Mouse (Mus musculus): ENCODE measurements at regions not wholly inside any gene's neighbourhood (a gene's known extent, or its start where the extent isn't known, plus 50 kb on each side); places are given as distances from the start of the nearest gene placed in this dataset.

GRCm38 (mm10) chr9:101555011-101555673 lies 303.5 kb upstream of the Ppp2r3a start:
- no peak for DNase-seq (ENCODE audit: low spot score in 2 of 2)

GRCm38 (mm10) chr9:101552789-101553188 lies 301.2 kb upstream of the Ppp2r3a start:
- no peak for DNase-seq (ENCODE audit: low spot score in 2 of 2)

DNA sequence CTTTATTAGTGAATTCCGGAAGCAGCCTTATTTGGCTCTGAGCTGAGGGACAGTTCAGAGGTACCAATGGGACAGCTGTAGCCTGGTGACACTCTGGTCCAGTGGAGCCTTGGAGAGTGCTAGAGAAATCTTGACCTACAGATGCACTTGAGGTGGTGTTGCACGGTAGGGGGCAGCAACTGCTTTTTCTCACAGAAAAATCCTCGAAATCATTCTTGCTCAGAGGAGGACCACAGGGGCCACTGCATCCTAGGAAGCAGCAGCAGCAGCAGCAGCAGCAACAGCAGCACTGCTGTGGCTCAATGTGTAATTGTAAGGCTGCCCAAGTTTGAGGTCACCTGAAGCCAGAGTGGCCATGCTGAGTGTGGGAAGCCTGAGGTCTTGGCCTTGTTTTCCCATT lies 299.7 kb upstream of the Ppp2r3a start:
- no peak for DNase-seq (ENCODE audit: low spot score in 2 of 2)

GRCm38 (mm10) chr9:101546213-101546832 lies 294.7 kb upstream of the Ppp2r3a start:
- DNase-seq (ENCODE audit: low spot score in 2 of 2), result no peak

GRCm38 (mm10) chr9:101518137-101518536 lies 266.5 kb upstream of the Ppp2r3a start:
- no peak for DNase-seq (ENCODE audit: low spot score in 2 of 2)

GRCm38 (mm10) chr9:101510807-101511206 lies 259.2 kb upstream of the Ppp2r3a start:
- DNase-seq (ENCODE audit: low spot score in 2 of 2), result no peak

DNA sequence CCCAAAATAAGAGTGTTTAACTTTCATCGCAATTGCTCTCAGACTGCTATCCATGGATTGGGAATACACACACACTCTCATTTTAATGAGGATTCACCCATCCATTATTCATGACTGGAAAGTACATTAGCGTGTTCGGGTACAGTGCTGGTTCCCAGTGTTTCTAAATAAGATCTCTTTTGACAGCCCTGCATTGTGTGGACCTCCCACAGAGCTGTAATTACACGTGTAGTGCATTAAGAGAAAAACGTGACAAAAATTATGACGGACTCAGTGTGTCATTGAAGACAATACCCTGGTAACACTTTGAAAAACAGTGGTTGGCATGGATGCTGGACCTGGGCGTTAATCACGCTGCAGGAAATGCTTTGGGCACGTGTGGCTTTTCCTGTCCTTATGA lies 257.6 kb upstream of the Ppp2r3a start:
- no peak for DNase-seq (ENCODE audit: low spot score in 2 of 2)

DNA sequence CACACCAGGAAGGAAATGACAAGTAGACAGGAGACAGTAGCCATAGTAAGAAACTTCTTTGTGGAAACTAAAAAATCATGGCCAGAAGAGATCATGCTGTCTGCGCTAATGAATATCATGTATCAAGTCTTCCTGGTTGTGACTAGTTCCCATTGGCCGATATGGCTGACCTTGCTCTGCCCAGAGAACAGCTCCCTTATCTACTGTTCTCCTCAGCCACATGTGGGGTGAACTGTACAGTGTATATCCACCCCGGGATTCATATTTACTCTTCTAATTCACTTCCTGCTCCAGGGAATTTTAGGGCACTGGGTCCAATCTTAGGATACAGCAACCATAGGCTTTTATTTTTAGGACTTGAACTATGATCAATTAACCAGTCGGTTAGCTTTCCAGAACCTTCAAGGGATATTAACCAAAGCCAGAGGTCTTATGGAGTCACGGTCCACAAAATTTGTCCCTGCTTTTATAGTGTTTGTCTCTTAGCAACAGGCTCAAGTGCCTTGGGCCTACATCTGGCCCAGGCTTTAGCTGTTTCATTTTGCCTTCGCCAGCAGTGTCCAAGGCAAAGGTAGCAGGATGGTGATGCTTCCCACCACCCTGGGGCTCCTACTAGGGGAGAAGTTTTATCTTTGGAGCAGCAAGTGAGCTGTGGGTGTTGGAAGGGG lies 255.6 kb upstream of the Ppp2r3a start:
- no peak for DNase-seq (ENCODE audit: low spot score in 2 of 2)

DNA sequence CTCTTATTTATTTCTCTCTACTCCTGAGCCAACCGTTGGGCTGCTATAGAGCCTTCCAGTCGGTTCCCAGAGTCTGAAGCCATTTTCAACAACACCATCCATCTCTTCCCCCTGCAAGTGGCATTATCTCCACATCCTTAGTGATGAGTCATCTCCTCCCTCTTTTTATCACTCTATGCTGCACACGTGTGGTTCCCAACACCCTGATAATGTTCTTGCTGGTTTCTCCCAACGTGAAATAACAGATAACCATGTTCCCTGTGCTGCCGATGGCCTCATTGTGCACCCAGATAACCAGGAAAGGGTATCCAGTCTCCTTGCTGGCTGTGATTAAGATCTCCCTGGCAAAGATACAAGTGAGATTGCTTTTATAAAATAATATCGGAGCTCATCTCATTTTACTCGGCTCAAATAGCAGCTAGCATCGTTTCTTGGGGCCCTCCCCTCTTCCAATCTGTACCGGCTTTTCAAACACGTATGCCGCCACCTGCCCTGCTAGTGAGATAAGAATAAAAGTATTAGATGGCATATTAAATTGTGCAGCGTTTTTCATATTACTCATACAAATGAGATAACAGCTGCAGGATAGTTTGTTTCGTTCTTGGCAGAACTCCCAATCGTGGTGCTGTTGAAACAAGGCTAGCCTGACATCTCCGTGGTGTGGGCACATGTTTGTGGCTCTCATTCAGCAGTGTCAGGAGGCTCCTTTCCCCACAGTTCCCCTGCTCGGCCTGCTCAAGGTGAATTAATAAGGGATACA lies 250.3 kb upstream of the Ppp2r3a start:
- DNase-seq (ENCODE audit: low spot score in 2 of 2), result peak in 1 of 2 experiments; percentile 11

GRCm38 (mm10) chr9:101501036-101501435 lies 249.4 kb upstream of the Ppp2r3a start:
- no peak for DNase-seq (ENCODE audit: low spot score in 2 of 2)

GRCm38 (mm10) chr9:101498721-101499120 lies 247.1 kb upstream of the Ppp2r3a start:
- DNase-seq (ENCODE audit: low spot score in 2 of 2), result no peak

DNA sequence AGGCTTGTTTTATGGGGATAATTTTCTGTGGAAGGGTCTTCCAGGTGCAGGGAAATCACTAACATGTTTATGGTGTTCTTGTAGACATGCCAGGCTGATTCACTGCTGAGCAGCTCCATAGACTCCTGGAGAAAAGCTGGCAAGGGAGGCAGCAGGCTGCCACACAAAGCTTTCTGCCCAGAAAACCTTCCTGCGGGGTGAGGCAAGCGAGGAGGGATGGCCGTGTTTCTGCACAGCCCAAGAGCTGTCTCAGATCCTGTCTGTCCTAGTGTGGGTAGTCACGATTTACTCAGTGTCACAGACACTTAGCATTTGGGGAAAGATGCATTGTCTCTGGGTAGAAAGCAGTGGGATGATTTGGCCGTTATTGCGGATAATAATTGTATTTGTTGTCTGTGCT lies 244.2 kb upstream of the Ppp2r3a start:
- no peak for DNase-seq (ENCODE audit: low spot score in 2 of 2)

GRCm38 (mm10) chr9:101489013-101489412 lies 237.4 kb upstream of the Ppp2r3a start:
- no peak for DNase-seq (ENCODE audit: low spot score in 2 of 2)

DNA sequence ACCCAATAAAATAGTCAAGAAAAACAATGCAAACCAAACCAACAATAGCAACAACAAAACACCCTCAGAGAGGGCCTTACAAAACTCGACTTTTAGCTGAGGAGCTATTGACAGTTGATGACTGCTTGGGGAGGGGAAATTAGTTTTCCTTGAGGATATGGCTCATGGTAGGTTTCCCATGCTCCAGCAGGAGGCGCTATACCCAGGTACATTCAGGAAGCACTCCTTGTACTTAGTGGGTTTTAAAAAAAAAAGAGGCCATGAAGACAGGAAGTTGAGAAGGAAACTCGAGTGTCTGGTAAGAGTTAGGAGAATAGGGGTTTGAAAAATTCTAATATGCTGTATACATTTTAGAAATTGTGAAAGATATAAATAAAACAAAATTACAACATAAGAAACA lies 224.6 kb upstream of the Ppp2r3a start:
- DNase-seq (ENCODE audit: low spot score in 2 of 2), result no peak

GRCm38 (mm10) chr9:101473074-101473461 lies 221.5 kb upstream of the Ppp2r3a start:
- DNase-seq (ENCODE audit: low spot score in 2 of 2), result no peak

- DNase-seq (ENCODE audit: low spot score in 2 of 2), result no peak
Measured at GRCm38 (mm10) chr9:101472101-101473073, 220.8 kb upstream of the Ppp2r3a start.

GRCm38 (mm10) chr9:101471665-101472064 lies 220.1 kb upstream of the Ppp2r3a start:
- DNase-seq (ENCODE audit: low spot score in 2 of 2), result no peak

- no peak for DNase-seq (ENCODE audit: low spot score in 2 of 2)
Measured at GRCm38 (mm10) chr9:101469756-101470155, 218.2 kb upstream of the Ppp2r3a start.

GRCm38 (mm10) chr9:101464727-101465427 lies 213.3 kb upstream of the Ppp2r3a start:
- DNase-seq (ENCODE audit: low spot score in 2 of 2), result no peak

GRCm38 (mm10) chr9:101458947-101459627 lies 207.5 kb upstream of the Ppp2r3a start:
- DNase-seq (ENCODE audit: low spot score in 2 of 2), result no peak

All from right cerebral cortex, postnatal 36 days (tissue).